Mouse (Mus musculus): Measurements from ENCODE around the gene Ccdc66. TPM values are rescaled to one million over a fixed set of nuclear protein-coding genes. Genes with fewer than 3 reads are reported as not detected.

Ccdc66 gene
- polyA plus RNA-seq (2012; ENCODE audit: low replicate concordance), result 0.39 and 2.1 TPM in 2 replicates

GRCm38 (mm10) chr14:27507894-27508643 lies at the start of gene Ccdc66:
Ccdc66 (minus strand) TSS chr14:27508460.

Other genes starting within 250 kb of the Ccdc66 start
- gene Fam208a, start 79.6 kb downstream of the Ccdc66 start, polyA plus RNA-seq (2012; ENCODE audit: low replicate concordance), result 6.1 and 10.9 TPM in 2 replicates
- gene Erc2, start 114.0 kb upstream of the Ccdc66 start, polyA plus RNA-seq (2012; ENCODE audit: low replicate concordance), result 0.05 TPM in 1 of 2 replicates, not detected in the other